Mouse (Mus musculus): ENCODE measurements at regions not wholly inside any gene's neighbourhood (a gene's known extent, or its start where the extent isn't known, plus 50 kb on each side); places are given as distances from the start of the nearest gene placed in this dataset.

DNA sequence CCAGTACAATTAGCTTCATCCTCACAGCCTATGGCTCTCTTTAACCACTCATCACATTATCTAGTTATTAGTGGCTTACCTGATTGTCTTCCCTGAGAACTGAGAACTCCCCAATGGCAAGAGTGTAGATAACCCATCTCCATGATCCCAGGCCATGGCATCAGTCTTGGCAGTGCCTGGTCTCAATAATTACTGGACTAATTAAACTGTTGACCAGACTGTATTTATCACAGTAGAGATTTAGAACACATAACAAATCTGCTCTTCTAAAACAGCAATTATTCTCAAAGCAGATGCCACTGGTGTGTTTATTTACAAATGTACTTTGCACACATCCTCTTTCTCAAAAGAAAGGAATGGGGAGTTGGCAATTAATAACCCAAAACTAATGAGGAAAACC lies 219.2 kb downstream of the S1pr1 start:
- no peak for ATAC-seq (replicated peaks; ENCODE audit: low FRiP score, poor library complexity, severe bottlenecking)

DNA sequence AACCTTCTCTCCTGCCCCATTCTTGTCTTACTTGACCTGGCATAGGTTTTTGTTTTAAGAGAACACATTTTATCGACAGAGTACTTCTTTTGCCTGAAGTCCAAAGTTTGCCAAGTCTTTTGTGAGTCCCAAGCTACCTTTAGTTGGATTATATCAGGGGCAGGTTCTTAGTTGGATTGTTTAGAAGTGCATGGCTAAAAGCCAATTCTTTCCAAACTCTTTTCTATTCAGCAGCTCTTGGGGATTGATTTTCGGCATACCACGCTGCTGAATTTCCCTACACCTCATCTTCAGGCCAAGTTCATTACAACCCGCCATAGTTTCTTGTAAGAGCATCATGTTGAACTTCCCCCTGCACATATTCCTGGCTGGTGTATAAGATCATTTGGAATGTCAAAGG lies 245.9 kb downstream of the S1pr1 start:
- ATAC-seq (replicated peaks; ENCODE audit: low FRiP score, poor library complexity, severe bottlenecking): no peak

DNA sequence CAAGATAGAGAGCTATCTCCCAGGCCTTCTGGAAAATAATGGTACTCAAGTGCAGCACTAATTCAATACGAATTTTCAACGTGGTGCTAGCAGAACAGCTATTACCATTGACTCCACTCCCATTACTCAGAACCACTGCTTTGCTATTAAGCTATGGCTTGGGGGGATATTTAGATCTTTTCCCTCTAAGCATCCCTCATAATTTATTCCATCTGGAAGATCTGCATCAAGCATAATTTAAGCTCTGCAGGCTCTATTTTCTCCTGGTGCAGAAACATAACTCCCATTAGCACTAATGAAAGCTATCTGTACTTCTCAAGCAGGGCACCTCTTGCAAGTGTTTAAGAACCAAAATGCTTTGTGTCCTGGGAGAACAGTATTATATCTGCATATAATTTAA lies 247.0 kb downstream of the S1pr1 start:
- ATAC-seq (replicated peaks; ENCODE audit: low FRiP score, poor library complexity, severe bottlenecking): no peak

DNA sequence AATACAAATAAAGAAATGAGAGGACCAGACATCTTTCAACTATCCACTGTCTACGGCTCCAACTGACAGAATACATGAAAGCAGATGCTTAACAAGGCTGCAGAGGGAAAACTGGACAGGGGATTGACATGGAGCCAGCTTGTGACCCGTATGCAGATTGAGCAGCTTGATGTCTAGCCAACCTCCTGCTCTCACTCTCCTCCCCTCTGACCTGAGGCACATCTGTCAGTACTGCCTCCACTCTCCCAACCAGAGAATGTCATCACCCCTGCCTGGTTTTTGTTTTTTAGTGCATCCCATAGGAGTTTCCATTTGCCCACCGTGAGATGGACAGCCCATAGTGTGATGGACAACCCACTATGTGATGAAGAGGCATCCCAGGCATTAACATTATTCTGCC lies 252.2 kb downstream of the S1pr1 start:
- ATAC-seq (replicated peaks; ENCODE audit: low FRiP score, poor library complexity, severe bottlenecking): no peak
